Mouse (Mus musculus) left cerebral cortex, adult 18-20 months (tissue): ENCODE data around the gene Mtmr3. TPM values are rescaled to one million over a fixed set of nuclear protein-coding genes. Genes with fewer than 3 reads are reported as not detected.

ENCODE experiments used
- total RNA-seq, 2 experiments: library from RNA; stranded (reverse); gene quantifications; 2 replicates each; pipeline ENCODE4 v1.2.3; 2021

Mtmr3 gene
- total RNA-seq, 2 experiments from 2014 or later, result 70.7 to 71.3 TPM

Other genes starting within 250 kb of the Mtmr3 start
- gene Hormad2, start 153.8 kb downstream of the Mtmr3 start, total RNA-seq, result not detected
- gene Gm11032, start 25.2 kb upstream of the Mtmr3 start, total RNA-seq, result not detected
- 10 to 100 TPM; 19.2 to 19.5 TPM for gene Ascc2, start 42.9 kb upstream of the Mtmr3 start, total RNA-seq
- gene Uqcr10, start 109.5 kb upstream of the Mtmr3 start, total RNA-seq, result 100 to 1,000 TPM; 347 to 391 TPM
- 10 to 100 TPM; 25.3 to 28.5 TPM for gene Zmat5, start 109.8 kb upstream of the Mtmr3 start, total RNA-seq
- gene Cabp7, start 151.9 kb upstream of the Mtmr3 start, total RNA-seq, result 10 to 100 TPM; 30.7 to 33.7 TPM